Mouse (Mus musculus): ENCODE data around the gene Vmn2r-ps130.
"Not testable (repeated sequence)": the region's sequence is repeated elsewhere in the genome, so short reads cannot be mapped to it uniquely, and the experiment has no call there.

Vmn2r-ps130 gene

GRCm38 (mm10) chr17:23060866-23061265 lies at the start of gene Vmn2r-ps130:
Gene Vmn2r-ps130, plus strand, starts transcription at chr17:23061166.
- not testable (repeated sequence) for DNase-seq
